Mouse (Mus musculus): ENCODE results near the gene Rps13.

Gene Rps13

DNA sequence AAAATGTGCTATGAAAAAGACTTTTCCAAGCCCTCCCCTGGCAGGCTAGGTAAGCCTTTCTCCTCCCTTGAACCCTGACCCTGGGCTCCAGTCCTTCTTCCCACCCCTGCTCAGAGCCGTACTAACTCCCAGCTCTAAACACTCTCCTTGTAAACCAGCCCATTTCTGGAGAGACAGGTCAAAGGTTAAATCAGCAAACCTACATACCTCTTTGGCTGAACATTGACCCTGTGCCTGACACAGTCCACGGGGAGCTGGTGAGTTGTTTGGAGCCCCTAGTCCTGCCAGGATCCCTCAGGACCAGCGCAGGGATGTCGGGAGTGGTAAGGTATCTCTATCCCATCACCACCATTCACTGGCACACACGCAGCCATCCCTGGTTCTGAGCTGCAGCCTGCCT is 41.6 kb downstream of the Rps13 start:
- DNase-seq (ENCODE audit: low spot score in 2 of 2) = no peak

DNA sequence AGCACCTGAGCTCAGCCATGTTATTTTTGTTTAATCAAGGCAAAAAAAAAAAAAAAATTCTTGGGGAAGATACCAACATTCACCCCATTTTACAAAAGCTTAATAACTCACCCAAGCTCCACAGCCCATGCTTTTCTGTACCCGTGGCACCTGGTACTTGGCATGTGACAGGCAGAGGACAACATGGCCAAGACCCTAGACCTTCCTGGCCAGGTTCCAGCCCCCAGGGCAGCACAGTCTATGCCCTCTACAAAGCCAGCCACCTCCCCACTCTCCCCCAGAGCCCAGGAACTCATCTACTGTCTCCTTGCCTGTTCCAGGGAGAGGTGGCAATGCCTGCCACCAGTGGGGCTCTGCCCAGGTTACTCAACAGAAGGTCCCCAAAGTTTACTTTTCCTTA is 43.4 kb downstream of the Rps13 start:
- DNase-seq (ENCODE audit: low spot score in 2 of 2) = no peak

DNA sequence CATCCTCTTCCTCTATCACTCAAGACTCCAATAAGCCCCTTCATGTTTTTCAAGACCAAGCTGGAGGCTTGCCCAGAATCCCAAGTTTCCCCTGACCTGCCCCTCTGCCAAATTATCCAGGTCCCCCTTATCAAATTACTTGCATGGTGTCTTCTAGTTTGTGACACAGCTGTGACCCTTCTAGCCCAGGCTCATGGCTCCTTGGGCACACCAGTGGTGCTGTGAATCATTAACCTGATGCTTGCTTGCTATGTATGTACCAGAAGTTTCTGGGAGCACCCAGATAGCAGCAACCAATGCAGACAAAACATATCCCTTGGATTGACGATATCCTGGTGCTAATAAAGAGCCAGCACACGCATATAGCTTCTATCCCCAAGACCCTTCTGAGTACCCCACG is 45.0 kb downstream of the Rps13 start:
- no peak for DNase-seq (ENCODE audit: low spot score in 2 of 2)

DNA sequence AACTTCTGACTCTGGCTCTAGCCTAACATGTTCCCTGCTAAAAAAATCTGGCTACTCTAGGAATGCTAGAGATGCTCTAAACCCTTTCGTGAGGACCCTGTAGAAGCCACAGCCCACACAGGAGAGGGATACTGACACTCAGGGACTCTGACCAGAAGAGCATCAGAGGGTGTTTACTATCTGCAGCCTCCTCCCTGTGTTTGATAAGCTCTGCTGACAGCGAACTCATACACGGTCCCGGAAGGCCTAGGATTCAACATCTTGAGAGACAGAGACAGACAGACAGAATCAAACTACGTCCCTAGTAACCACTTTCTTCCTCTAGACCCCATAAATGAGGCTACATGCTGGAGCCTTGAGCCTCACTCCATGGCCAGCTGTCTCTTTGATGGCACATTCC is 46.0 kb downstream of the Rps13 start:
- DNase-seq (ENCODE audit: low spot score in 2 of 2) = no peak

DNA sequence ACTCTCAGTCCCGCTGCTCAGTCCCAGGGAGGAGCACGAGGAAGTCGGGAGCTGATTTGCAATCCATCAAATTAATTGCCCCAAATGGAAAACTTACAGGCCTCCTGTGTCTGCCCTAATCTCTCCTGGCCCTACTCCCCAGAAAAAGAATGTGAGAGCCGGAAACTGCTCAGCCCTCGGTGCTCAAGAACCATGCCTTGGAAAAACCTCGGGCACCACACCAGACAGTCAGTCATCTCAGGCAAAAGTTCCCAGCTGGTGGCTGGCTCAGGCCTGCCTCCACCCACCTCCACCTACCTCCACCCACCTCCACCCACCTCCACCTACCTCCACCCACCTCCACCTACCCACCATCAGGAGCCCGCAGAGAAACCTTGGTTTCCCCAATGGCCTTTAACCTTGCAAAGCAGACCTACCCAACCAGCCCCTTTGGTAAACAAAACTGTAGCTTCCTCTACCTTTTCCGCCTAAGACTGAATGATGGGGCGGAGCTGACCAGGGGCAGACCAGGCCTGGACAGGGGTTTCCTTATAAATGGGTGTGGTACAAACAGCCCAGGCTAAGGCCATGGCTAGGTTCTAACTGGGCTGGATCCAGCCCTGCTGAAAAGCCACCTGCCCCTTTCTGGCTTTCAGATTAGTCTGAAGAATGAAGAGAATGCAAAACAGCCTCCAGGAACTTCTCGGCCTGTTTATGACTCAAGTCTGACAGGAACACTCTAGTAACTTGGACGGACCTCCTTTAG is 47.2 kb downstream of the Rps13 start:
- DNase-seq (ENCODE audit: low spot score in 2 of 2) = no peak

DNA sequence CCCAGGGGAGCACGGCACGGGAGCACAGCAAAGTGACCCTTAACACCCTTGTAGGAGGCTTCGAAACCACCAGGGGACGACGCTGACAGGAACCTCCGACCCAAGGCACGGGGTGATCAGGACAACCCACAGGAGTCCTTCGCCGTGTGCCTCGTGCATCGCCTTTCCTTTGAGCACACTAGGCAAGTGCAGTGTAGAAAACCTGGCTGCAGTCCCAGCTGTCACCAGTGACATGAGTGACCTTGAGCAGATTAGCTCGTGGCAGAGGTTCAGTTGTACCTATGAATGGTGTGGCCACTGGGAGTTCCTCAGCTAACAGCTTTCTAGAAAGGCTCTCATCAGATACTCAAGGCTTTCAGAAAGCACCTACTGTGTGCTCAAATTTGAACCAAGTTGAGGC is 47.8 kb downstream of the Rps13 start:
- DNase-seq (ENCODE audit: low spot score in 2 of 2) = no peak

DNA sequence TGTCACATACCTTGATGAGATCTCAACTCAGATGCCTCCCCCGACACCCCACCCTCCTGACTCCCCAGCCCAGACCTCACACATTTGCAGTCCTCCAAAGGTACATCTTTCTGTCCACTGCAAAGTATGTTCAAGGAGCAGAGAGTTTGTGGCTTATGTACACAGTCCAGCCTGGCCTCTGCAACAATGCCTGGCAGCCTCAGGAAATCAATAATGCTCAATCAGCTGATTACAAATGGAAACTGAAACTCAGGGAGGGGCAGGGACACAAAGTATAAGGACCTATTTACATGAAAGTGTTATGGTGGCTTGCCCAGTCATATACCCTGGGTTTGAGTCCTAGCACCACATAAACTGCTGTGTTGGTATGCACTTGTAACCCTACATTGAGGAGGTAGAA is 48.8 kb downstream of the Rps13 start:
- DNase-seq (ENCODE audit: low spot score in 2 of 2) = no peak

DNA sequence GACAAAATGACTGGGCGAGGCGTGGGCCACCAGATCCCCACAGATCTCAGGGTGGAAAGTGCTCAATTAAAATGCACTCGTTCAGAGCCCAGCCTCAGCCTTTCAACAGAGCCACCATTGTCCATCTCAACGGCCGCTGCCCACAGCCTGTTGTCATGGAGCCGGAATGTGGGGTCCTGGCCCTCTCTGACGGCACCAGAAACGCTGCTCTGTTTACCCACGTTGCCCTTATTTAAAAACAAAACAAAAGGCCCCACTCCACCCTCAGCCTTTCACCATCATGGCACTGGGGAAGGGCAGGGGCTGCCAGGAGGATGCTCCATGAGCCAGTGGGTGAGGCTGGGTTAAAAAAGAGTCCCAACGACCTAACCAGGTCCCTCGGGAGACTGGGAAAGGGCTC is 51.2 kb downstream of the Rps13 start:
- no peak for DNase-seq (ENCODE audit: low spot score in 2 of 2)
